Mouse (Mus musculus): Measurements from ENCODE around the gene Tcf7l2. TPM values are rescaled to one million over a fixed set of nuclear protein-coding genes. Genes with fewer than 3 reads are reported as not detected.
A peak's percentile ranks its signal among the peaks of the same experiment; 100 is the strongest.

The Tcf7l2 gene
- polyA plus RNA-seq, 1 experiment from 2014 or later = 180 TPM

GRCm38 (mm10) chr19:55909039-55909438 lies 167.4 kb downstream of the Tcf7l2 start:
- Histone ChIP-seq H3K9me3 (peaks cover 3% of the 10 kb centered on the region; the same call in 1 of the 2 replicates), H3K4me2 (replicated peaks) (no peak overlapping the region), H3K4me3 (no peak overlapping the region), H3K36me3 (peaks cover 56% of the 10 kb centered on the region), H3K4me1 (peaks cover 37% of the 10 kb centered on the region), H3K9ac (no peak overlapping the region), H3K27me3 (no peaks in the 10 kb centered on the region; the same call in 1 of the 2 replicates), H3K27ac (no peak overlapping the region)
- peak; percentile 54; the same call in 1 of the 2 replicates for ATAC-seq (ENCODE audit: low FRiP score, low read depth)
- 27% methylated on average over 7 of the region's 7 CpGs for WGBS

GRCm38 (mm10) chr19:55911941-55912340 lies 170.3 kb downstream of the Tcf7l2 start:
- 76% methylated on average over 8 of the region's 8 CpGs for WGBS

GRCm38 (mm10) chr19:55912813-55913212 lies 171.2 kb downstream of the Tcf7l2 start:
- H3K4me3 ChIP-seq = no peak overlapping the region
- no peak overlapping the region for H3K27ac ChIP-seq
- no peaks in the 10 kb centered on the region; the same call in 1 of the 2 replicates for H3K27me3 ChIP-seq
- H3K4me2 ChIP-seq (replicated peaks) = no peak overlapping the region
- no peak for ATAC-seq (ENCODE audit: low FRiP score, low read depth)
- H3K4me1 ChIP-seq = peaks cover 41% of the 10 kb centered on the region
- peaks cover 3% of the 10 kb centered on the region; the same call in 1 of the 2 replicates for H3K9me3 ChIP-seq
- peaks cover 70% of the 10 kb centered on the region for H3K36me3 ChIP-seq
- H3K9ac ChIP-seq = no peak overlapping the region
- 93% methylated on average over 8 of the region's 8 CpGs for WGBS

More at GRCm38 (mm10) chr19:55911941-55912340, 170.3 kb downstream of the Tcf7l2 start:
- H3K4me1 ChIP-seq = peaks cover 45% of the 10 kb centered on the region
- H3K9me3 ChIP-seq = peaks cover 3% of the 10 kb centered on the region; the same call in 1 of the 2 replicates
- H3K36me3 ChIP-seq = peaks cover 63% of the 10 kb centered on the region
- no peak overlapping the region for H3K9ac ChIP-seq
- H3K4me2 ChIP-seq (replicated peaks) = no peak overlapping the region
- H3K27ac ChIP-seq = no peak overlapping the region
- H3K27me3 ChIP-seq = no peaks in the 10 kb centered on the region; the same call in 1 of the 2 replicates
- no peak overlapping the region for H3K4me3 ChIP-seq
- ATAC-seq (ENCODE audit: low FRiP score, low read depth) = no peak

- peaks cover 65% of the 10 kb centered on the region for H3K36me3 ChIP-seq
- H3K4me3 ChIP-seq = no peak overlapping the region
- no peak overlapping the region; the same call in 1 of the 2 replicates for H3K27ac ChIP-seq
- H3K9me3 ChIP-seq = peaks cover 3% of the 10 kb centered on the region; the same call in 1 of the 2 replicates
- no peaks in the 10 kb centered on the region; the same call in 1 of the 2 replicates for H3K27me3 ChIP-seq
- H3K9ac ChIP-seq = no peak overlapping the region
- no peak overlapping the region for H3K4me2 ChIP-seq (replicated peaks)
- peaks cover 35% of the 10 kb centered on the region for H3K4me1 ChIP-seq
- 75% methylated on average over 10 of the region's 10 CpGs for WGBS
- no peak for ATAC-seq (ENCODE audit: low FRiP score, low read depth)
Observed at GRCm38 (mm10) chr19:55913585-55913984, 172.0 kb downstream of the Tcf7l2 start.

GRCm38 (mm10) chr19:55914614-55915211 lies 173.1 kb downstream of the Tcf7l2 start:
- Histone ChIP-seq H3K27me3 (no peaks in the 10 kb centered on the region; the same call in 1 of the 2 replicates), H3K9ac (0 out of 2 replicates have a peak overlapping the region, but pooled peaks have one; percentile 31), H3K9me3 (peaks cover 3% of the 10 kb centered on the region; the same call in 1 of the 2 replicates), H3K4me2 (replicated peaks) (no peak overlapping the region), H3K36me3 (peaks cover 67% of the 10 kb centered on the region), H3K4me1 (peaks cover 26% of the 10 kb centered on the region), H3K4me3 (no peak overlapping the region), H3K27ac (0 out of 2 replicates have a peak overlapping the region, but pooled peaks have one; percentile 10)
- 44% methylated on average over 20 of the region's 20 CpGs for WGBS
- ATAC-seq (ENCODE audit: low FRiP score, low read depth) = no peak

- H3K4me3 ChIP-seq = no peak overlapping the region
- H3K27me3 ChIP-seq = no peaks in the 10 kb centered on the region; the same call in 1 of the 2 replicates
- H3K4me2 ChIP-seq (replicated peaks) = no peak overlapping the region
- ATAC-seq (ENCODE audit: low FRiP score, low read depth) = no peak
- peaks cover 3% of the 10 kb centered on the region; the same call in 1 of the 2 replicates for H3K9me3 ChIP-seq
- peaks cover 25% of the 10 kb centered on the region for H3K4me1 ChIP-seq
- peaks cover 70% of the 10 kb centered on the region for H3K36me3 ChIP-seq
- no peak overlapping the region for H3K9ac ChIP-seq
- no peak overlapping the region for H3K27ac ChIP-seq
- 45% methylated on average over 7 of the region's 7 CpGs for WGBS
Observed at GRCm38 (mm10) chr19:55915506-55915905, 173.9 kb downstream of the Tcf7l2 start.

- no peak for ATAC-seq (ENCODE audit: low FRiP score, low read depth)
- no peak overlapping the region for H3K9ac ChIP-seq
- H3K27ac ChIP-seq = 0 out of 2 replicates have a peak overlapping the region, but pooled peaks have one; percentile 8
- H3K9me3 ChIP-seq = peaks cover 3% of the 10 kb centered on the region; the same call in 1 of the 2 replicates
- H3K4me2 ChIP-seq (replicated peaks) = no peak overlapping the region
- H3K36me3 ChIP-seq = peaks cover 70% of the 10 kb centered on the region
- no peaks in the 10 kb centered on the region for H3K27me3 ChIP-seq
- no peak overlapping the region for H3K4me3 ChIP-seq
- peaks cover 25% of the 10 kb centered on the region for H3K4me1 ChIP-seq
- 91% methylated on average over 3 of the region's 3 CpGs for WGBS
Observed at GRCm38 (mm10) chr19:55916211-55916610, 174.6 kb downstream of the Tcf7l2 start.

GRCm38 (mm10) chr19:55923789-55924426 lies 182.3 kb downstream of the Tcf7l2 start:
- Histone ChIP-seq H3K4me3 (no peak overlapping the region), H3K27ac (peak overlapping the region; percentile 28; the same call in 1 of the 2 replicates), H3K4me2 (replicated peaks) (no peak overlapping the region), H3K9me3 (no peaks in the 10 kb centered on the region), H3K27me3 (no peaks in the 10 kb centered on the region), H3K36me3 (peaks cover 76% of the 10 kb centered on the region), H3K9ac (no peak overlapping the region; the same call in 1 of the 2 replicates), H3K4me1 (peaks cover 10% of the 10 kb centered on the region; the same call in 1 of the 2 replicates)
- peak; percentile 45; the same call in 1 of the 2 replicates for ATAC-seq (ENCODE audit: low FRiP score, low read depth)
- 29% methylated on average over 12 of the region's 12 CpGs for WGBS

- H3K36me3 ChIP-seq = peaks cover 72% of the 10 kb centered on the region
- no peak overlapping the region for H3K4me3 ChIP-seq
- H3K4me2 ChIP-seq (replicated peaks) = no peak overlapping the region
- WGBS = 87% methylated on average over 4 of the region's 4 CpGs
- no peak overlapping the region for H3K27ac ChIP-seq
- ATAC-seq (ENCODE audit: low FRiP score, low read depth) = no peak
- peaks cover 10% of the 10 kb centered on the region; the same call in 1 of the 2 replicates for H3K4me1 ChIP-seq
- H3K9ac ChIP-seq = no peak overlapping the region
- H3K9me3 ChIP-seq = no peaks in the 10 kb centered on the region
- H3K27me3 ChIP-seq = no peaks in the 10 kb centered on the region
Observed at GRCm38 (mm10) chr19:55924800-55925199, 183.2 kb downstream of the Tcf7l2 start.

- ATAC-seq (ENCODE audit: low FRiP score, low read depth) = no peak
- no peak overlapping the region for H3K9ac ChIP-seq
- no peaks in the 10 kb centered on the region for H3K9me3 ChIP-seq
- no peak overlapping the region for H3K27ac ChIP-seq
- 80% methylated on average over 7 of the region's 7 CpGs for WGBS
- H3K36me3 ChIP-seq = peaks cover 71% of the 10 kb centered on the region
- H3K4me1 ChIP-seq = peaks cover 10% of the 10 kb centered on the region; the same call in 1 of the 2 replicates
- H3K4me2 ChIP-seq (replicated peaks) = no peak overlapping the region
- H3K27me3 ChIP-seq = no peaks in the 10 kb centered on the region
- no peak overlapping the region for H3K4me3 ChIP-seq
Observed at GRCm38 (mm10) chr19:55925425-55925803, 183.8 kb downstream of the Tcf7l2 start.

- Histone ChIP-seq H3K4me1 (peaks cover 10% of the 10 kb centered on the region; the same call in 1 of the 2 replicates), H3K9ac (no peak overlapping the region), H3K27ac (no peak overlapping the region), H3K27me3 (no peaks in the 10 kb centered on the region), H3K36me3 (peaks cover 69% of the 10 kb centered on the region), H3K4me3 (no peak overlapping the region), H3K9me3 (no peaks in the 10 kb centered on the region), H3K4me2 (replicated peaks) (no peak overlapping the region)
- no peak for ATAC-seq (ENCODE audit: low FRiP score, low read depth)
- 81% methylated on average over 16 of the region's 16 CpGs for WGBS
Observed at GRCm38 (mm10) chr19:55925804-55926521, 184.3 kb downstream of the Tcf7l2 start.
